ENCODE assay signal across 9 mouse cellular contexts in genomic region chr4:125962677-125963076, GRCm38 (mm10).
DNase-seq lines count a peak whose midpoint lies in the region; TF ChIP-seq lines count a peak whose summit lies in the region.
"Had no signal": no experiment of that assay in that cellular context is flagged by ENCODE, and none has a peak within 500 bp of the region (broad histone marks: within the 10 kb centered on the region; RNA-seq: fewer than 3 reads in every experiment).

No protein-coding gene starts in this region.

- WGBS in embryonic facial prominence, embryonic 10.5 days, result 7% methylated on average over 7 of the region's 7 CpGs

- H3K79me2 ChIP-seq in CH12.LX (replicated peaks; ENCODE audit: control insufficient read depth, extremely low read depth, insufficient read depth, poor library complexity, severe bottlenecking), result no peaks in the 10 kb centered on the region

- in situ Hi-C loops in CH12.LX (cut with MboI; ENCODE audit: low pct_ligation_motif_present, low pct_unique_long_range_greater_than_20kb, low sequenced_read_pairs), result loop anchor here (25.0 kb wide), 1 partner anchor 800 kb away; no protein-coding TSS in a partner anchor

- peak; percentile 71 to 91 for TF ChIP-seq CTCF in CH12.LX (conservative IDR thresholded peaks at IDR 0.05 in 1 of 2, IDR thresholded peaks at IDR 0.05 in 1 of 2; ENCODE audit: low read depth in 2 of 2, low read length in 2 of 2)

- peak; percentile 94 for TF ChIP-seq RAD21 in CH12.LX (IDR thresholded peaks at IDR 0.05; ENCODE audit: low read depth, low read length)

- no peak overlapping the region for H3K4me3 ChIP-seq in CH12.LX (replicated peaks in 1 of 3; ENCODE audit: low read depth in 2 of 3, low read length in 2 of 3, poor library complexity in 1 of 3)
- H3K4me3 ChIP-seq in embryonic facial prominence, embryonic 10.5 days, result no peak overlapping the region
- H3K4me3 ChIP-seq: limb, embryonic 12.5 days had no signal

- H3K4me1 ChIP-seq in CH12.LX (ENCODE audit: control insufficient read depth in 1 of 2, insufficient read depth in 2 of 2), result peaks cover 4 to 50% of the 10 kb centered on the region in 2 experiments; a peak in 3 of 4 replicates
- H3K4me1 ChIP-seq in embryonic facial prominence, embryonic 10.5 days, result peaks cover 14% of the 10 kb centered on the region; the same call in 1 of the 2 replicates

- peak; percentile 86 for DNase-seq in CH12.LX (ENCODE audit: extremely low read depth)
- DNase-seq in adrenal gland, postnatal 36 days, result peak; percentile 86
- peak; percentile 86 for DNase-seq in embryonic facial prominence, embryonic 10.5 days (ENCODE audit: low spot score)
- peak; percentile 38 to 53 for DNase-seq in heart, adult 9 months (ENCODE audit: low spot score in 2 of 2)
- peak; percentile 47 to 83 for DNase-seq in layer of hippocampus, adult 8-10 months (ENCODE audit: low spot score in 2 of 2)
- DNase-seq in lung, postnatal 25 days (ENCODE audit: low spot score), result peak; percentile 64
- peak; percentile 72 for DNase-seq in retina, postnatal 7 days (ENCODE audit: low read depth, low spot score)
- DNase-seq in thymus, postnatal 4 days, result peak; percentile 86

- dilution Hi-C loops in CH12.LX (cut with MboI; ENCODE audit: extremely low pct_ligation_motif_present, extremely low pct_unique_long_range_greater_than_20kb, low sequenced_read_pairs), result no loop called here

- peak; percentile 97 for TF ChIP-seq EP300 in CH12.LX (IDR thresholded peaks at IDR 0.05; ENCODE audit: low read length)

- TF ChIP-seq POLR2A in CH12.LX (IDR thresholded peaks at IDR 0.05; ENCODE audit: low read depth, low read length), result no peak

- no peaks in the 10 kb centered on the region for H3K9me3 ChIP-seq in CH12.LX (replicated peaks; ENCODE audit: low read length)
- no peaks in the 10 kb centered on the region for H3K9me3 ChIP-seq in embryonic facial prominence, embryonic 10.5 days
- H3K9me3 ChIP-seq: limb, embryonic 12.5 days had no signal

- H3K27me3 ChIP-seq in CH12.LX (replicated peaks), result no peaks in the 10 kb centered on the region
- H3K27me3 ChIP-seq in embryonic facial prominence, embryonic 10.5 days (replicated peaks; ENCODE audit: low read depth, poor library complexity, severe bottlenecking), result peaks cover 8% of the 10 kb centered on the region

- H3K4me2 ChIP-seq in CH12.LX (ENCODE audit: insufficient read depth, low read depth, poor library complexity, severe bottlenecking), result peak overlapping the region; percentile 78
- H3K4me2 ChIP-seq: limb, embryonic 12.5 days had no signal

- no peak overlapping the region for H3K9ac ChIP-seq in CH12.LX (ENCODE audit: insufficient read depth, low read depth)
- H3K9ac ChIP-seq: limb, embryonic 12.5 days had no signal

- no peak overlapping the region for H3K27ac ChIP-seq in CH12.LX (ENCODE audit: insufficient read depth, low read depth)
- H3K27ac ChIP-seq in embryonic facial prominence, embryonic 10.5 days (replicated peaks), result no peak overlapping the region
- H3K27ac ChIP-seq: limb, embryonic 12.5 days had no signal

- H3K36me3 ChIP-seq in CH12.LX (replicated peaks in 1 of 2; ENCODE audit: control insufficient read depth in 1 of 2, insufficient read depth in 1 of 2, low read length in 1 of 2), result no peaks in the 10 kb centered on the region
- no peaks in the 10 kb centered on the region for H3K36me3 ChIP-seq in embryonic facial prominence, embryonic 10.5 days (replicated peaks)
- H3K36me3 ChIP-seq: limb, embryonic 12.5 days had no signal

TF ChIP-seq in CH12.LX, 34 proteins besides CTCF, POLR2A, EP300 and RAD21:
- TF ChIP-seq ZKSCAN1 (IDR thresholded peaks at IDR 0.05; ENCODE audit: borderline replicate concordance, low read depth, low read length), result no peak
- no peak for TF ChIP-seq ZNF384 (IDR thresholded peaks at IDR 0.05; ENCODE audit: low read depth, low read length)
- TF ChIP-seq SMC3 (IDR thresholded peaks at IDR 0.05; ENCODE audit: low read depth, low read length), result peak; percentile 75
- no peak for TF ChIP-seq TBP (conservative IDR thresholded peaks at IDR 0.05; ENCODE audit: low read depth, low read length)
- TF ChIP-seq ZC3H11A (IDR thresholded peaks at IDR 0.05; ENCODE audit: low read depth, low read length), result no peak
- TF ChIP-seq MAZ (IDR thresholded peaks at IDR 0.05; ENCODE audit: low read depth, low read length), result 0 out of 2 replicates have a peak, but pooled peaks have one; percentile 60
- peak; percentile 62; the same call in 1 of the 2 replicates for TF ChIP-seq RCOR1 (conservative IDR thresholded peaks at IDR 0.05; ENCODE audit: low read depth, low read length)
- TF ChIP-seq TCF12 (IDR thresholded peaks at IDR 0.05; ENCODE audit: low read depth, low read length), result peak; percentile 95
- TF ChIP-seq MAFK (IDR thresholded peaks at IDR 0.05; ENCODE audit: insufficient replicate concordance, low read length), result no peak
- no peak for TF ChIP-seq JUN (IDR thresholded peaks at IDR 0.05; ENCODE audit: insufficient read depth, low read depth, low read length)
- TF ChIP-seq NELFE (IDR thresholded peaks at IDR 0.05; ENCODE audit: low read depth, low read length), result no peak
- TF ChIP-seq HCFC1 (IDR thresholded peaks at IDR 0.05; ENCODE audit: low read depth, low read length), result no peak
- no peak for TF ChIP-seq ZMIZ1 (IDR thresholded peaks at IDR 0.05; ENCODE audit: low read depth, low read length)
- no peak for TF ChIP-seq ELF1 (IDR thresholded peaks at IDR 0.05; ENCODE audit: low read depth, low read length)
- no peak for TF ChIP-seq USF2 (conservative IDR thresholded peaks at IDR 0.05; ENCODE audit: low read depth, low read length)
- TF ChIP-seq MEF2A (IDR thresholded peaks at IDR 0.05; ENCODE audit: borderline replicate concordance, low read depth, low read length), result peak; percentile 67
- peak; percentile 42; the same call in 1 of the 2 replicates for TF ChIP-seq CHD2 (IDR thresholded peaks at IDR 0.05; ENCODE audit: low read length)
- TF ChIP-seq PAX5 (IDR thresholded peaks at IDR 0.05; ENCODE audit: low read length), result no peak
- no peak for TF ChIP-seq POLR2AphosphoS2 (IDR thresholded peaks at IDR 0.05; ENCODE audit: low read depth, low read length)
- no peak for TF ChIP-seq NRF1 (IDR thresholded peaks at IDR 0.05; ENCODE audit: low read depth, low read length)
- no peak for TF ChIP-seq UBTF (IDR thresholded peaks at IDR 0.05; ENCODE audit: low read depth, low read length)
- no peak; the same call in 1 of the 2 replicates for TF ChIP-seq BHLHE40 (IDR thresholded peaks at IDR 0.05; ENCODE audit: low read depth, low read length)
- TF ChIP-seq KAT2A (IDR thresholded peaks at IDR 0.05; ENCODE audit: insufficient replicate concordance, low read length), result no peak
- peak; percentile 64 for TF ChIP-seq ETS1 (conservative IDR thresholded peaks at IDR 0.05; ENCODE audit: low read depth, low read length)
- TF ChIP-seq USF1 (IDR thresholded peaks at IDR 0.05; ENCODE audit: low read depth, low read length), result no peak
- TF ChIP-seq GABPA (IDR thresholded peaks at IDR 0.05; ENCODE audit: insufficient replicate concordance, low read depth, low read length), result no peak
- TF ChIP-seq SIN3A (IDR thresholded peaks at IDR 0.05; ENCODE audit: low read length), result no peak
- no peak for TF ChIP-seq E2F4 (IDR thresholded peaks at IDR 0.05; ENCODE audit: insufficient replicate concordance, low read depth, low read length)
- TF ChIP-seq IRF4 (IDR thresholded peaks at IDR 0.05; ENCODE audit: low read depth, low read length), result peak; percentile 98
- no peak for TF ChIP-seq MAX (IDR thresholded peaks at IDR 0.05; ENCODE audit: low read length)
- no peak for TF ChIP-seq MYC (IDR thresholded peaks at IDR 0.05; ENCODE audit: low read depth, low read length)
- no peak for TF ChIP-seq CHD1 (IDR thresholded peaks at IDR 0.05; ENCODE audit: low read depth, low read length)
- no peak for TF ChIP-seq MXI1 (IDR thresholded peaks at IDR 0.05; ENCODE audit: low read depth, low read length)
- no peak for TF ChIP-seq JUND (conservative IDR thresholded peaks at IDR 0.05; ENCODE audit: low read depth, low read length)
